Mouse (Mus musculus) CD4-positive, CD25-positive, alpha-beta regulatory T cell (primary cell): ENCODE data around the gene Gm15217. TPM values are rescaled to one million over a fixed set of nuclear protein-coding genes. Genes with fewer than 3 reads are reported as not detected.

Experiments used
- polyA plus RNA-seq: library from polyadenylated mRNA; unstranded; fragments of 100-300 nt; shearing (Covaris generic); gene quantifications from one replicate; pipeline ENCODE4 v1.2.1, GENCODE M21; 2017

Gm15217 gene
- not detected for polyA plus RNA-seq

DNA sequence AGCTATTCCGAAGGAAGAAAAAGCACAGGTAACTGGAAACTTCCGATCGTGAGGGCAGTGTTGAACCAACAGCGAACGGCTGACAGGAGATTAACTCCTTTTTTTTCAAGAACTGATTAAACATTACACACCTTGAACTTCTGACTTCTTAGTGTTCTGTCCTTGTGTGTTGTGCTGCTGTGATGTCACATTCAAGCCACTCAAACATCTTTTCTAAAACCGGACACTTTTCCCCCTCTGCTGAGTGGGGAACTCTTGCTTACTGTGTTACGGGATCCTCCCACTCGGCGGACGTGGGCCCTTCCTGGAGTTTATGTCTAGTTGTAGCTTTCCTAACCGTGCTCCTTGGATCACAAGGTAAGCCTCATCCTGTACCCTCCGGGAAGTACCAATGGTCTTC, at the start of gene Gm15217:
TSS of gene Gm15217 (plus strand) at position 130 of the 400 bp plus-strand sequence.

GRCm38 (mm10) chr14:46390249-46390775, 11.1 kb downstream of the Gm15217 start, which contains the start of gene Bmp4:
Bmp4 (minus strand) TSS chr14:46390669.

Other genes starting within 250 kb of the Gm15217 start
- gene Bmp4, start 11.3 kb downstream of the Gm15217 start, polyA plus RNA-seq: 0.14 TPM